Mouse (Mus musculus): ENCODE results near the gene Spef1.
A peak's percentile ranks its signal among the peaks of the same experiment; 100 is the strongest.

DNA sequence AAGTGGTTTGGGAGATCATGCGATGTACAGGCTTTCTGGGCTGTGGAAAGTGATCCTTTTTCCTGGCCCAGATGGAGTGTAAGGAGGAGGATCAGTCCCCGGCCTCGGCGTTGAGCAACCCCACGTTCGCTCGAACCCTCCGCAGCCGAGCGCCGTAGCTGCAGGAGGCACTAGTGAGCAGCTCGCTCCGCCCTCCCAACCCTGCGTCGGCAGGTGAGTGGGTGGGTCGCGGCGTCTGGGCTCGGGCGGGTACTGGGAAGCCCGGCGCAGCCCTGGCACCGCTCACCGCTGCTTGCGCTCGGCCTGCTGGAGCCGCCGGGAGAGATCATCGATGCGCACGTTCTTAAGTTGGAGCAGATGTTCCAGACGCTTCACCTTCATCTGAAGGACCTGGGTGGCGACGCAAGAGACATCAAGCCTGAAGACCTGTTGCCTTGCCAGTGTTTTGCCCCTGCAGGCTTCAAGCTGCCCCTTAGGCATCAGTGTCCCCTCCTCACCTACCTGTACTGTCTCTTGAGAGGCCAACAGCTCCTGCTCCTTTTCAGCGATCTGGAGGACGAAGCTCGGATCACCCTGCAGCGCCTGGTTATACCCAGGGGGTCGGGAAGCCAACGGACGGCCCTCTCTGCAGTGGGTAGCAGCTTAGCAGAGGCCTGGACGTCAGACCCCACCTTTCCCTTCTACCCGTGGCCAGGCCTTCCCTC is 15.5 kb downstream of the Spef1 start:
- TF ChIP-seq POLR2A (IDR thresholded peaks at IDR 0.05; ENCODE audit: control insufficient read depth, low read depth, low read length), result 0 out of 2 replicates have a peak, but pooled peaks have one; percentile 36
- TF ChIP-seq CTCF (IDR thresholded peaks at IDR 0.05; ENCODE audit: control insufficient read depth, insufficient read depth, insufficient replicate concordance, low read depth, low read length), result no peak

All from testis, adult 2 months (tissue).